Mouse (Mus musculus): ENCODE results near the gene Lenep.

DNA sequence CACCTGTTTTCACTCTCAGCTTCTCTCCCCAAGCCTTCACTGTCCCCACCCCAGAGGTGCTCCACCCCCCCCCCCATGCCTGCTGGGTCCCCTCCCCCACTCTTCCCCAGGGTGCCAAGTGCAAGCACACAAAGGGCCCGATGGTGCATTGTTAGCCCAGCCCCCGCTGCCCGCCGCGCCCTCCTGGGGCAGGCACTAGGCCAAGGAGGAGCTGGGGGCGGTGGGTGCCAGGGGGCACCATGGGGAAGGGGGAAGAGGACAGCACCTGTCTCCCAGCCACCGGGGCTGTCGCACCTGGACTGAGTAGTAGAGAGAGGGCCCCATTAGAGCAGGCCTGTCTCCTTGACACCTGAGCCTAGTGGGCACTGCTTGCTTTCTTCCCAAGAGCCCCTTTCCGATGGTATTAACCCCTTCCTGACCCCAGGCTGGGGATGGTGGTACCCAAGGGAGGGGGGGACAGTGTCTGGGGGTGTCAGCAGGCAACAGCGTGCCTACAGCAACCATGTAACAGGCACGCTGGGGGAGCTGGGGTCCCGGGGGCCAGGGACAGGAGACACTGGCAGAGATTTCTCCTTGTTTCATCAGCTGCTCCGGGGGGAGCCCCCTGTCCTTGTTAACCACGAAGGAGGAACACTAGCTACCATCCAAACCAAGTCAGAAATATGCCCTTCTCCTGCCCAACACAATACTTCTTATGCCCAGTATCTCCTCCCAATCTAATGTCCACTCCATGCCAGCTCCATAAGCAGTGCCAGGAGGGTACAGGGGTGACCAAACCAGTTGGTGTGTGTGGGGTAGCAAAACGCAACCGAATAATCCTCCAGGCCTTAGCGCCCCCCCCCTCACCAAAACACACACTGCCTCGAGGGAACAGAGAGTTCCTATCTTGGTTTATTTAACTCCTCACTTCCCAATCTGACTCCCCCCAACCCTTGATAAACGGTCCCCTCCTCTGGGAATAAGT lies 11.6 kb downstream of the Lenep start:
- no peak for TF ChIP-seq RAD21 (IDR thresholded peaks at IDR 0.05; ENCODE audit: low read depth, low read length)
- peak; percentile 53; the same call in 1 of the 2 replicates for TF ChIP-seq CHD2 (IDR thresholded peaks at IDR 0.05; ENCODE audit: low read length)
- TF ChIP-seq SMC3 (IDR thresholded peaks at IDR 0.05; ENCODE audit: low read depth, low read length), result no peak
- no peak for TF ChIP-seq ZC3H11A (IDR thresholded peaks at IDR 0.05; ENCODE audit: low read depth, low read length)
- TF ChIP-seq POLR2A (IDR thresholded peaks at IDR 0.05; ENCODE audit: low read depth, low read length), result no peak; the same call in 1 of the 2 replicates
- peak; percentile 64; the same call in 1 of the 2 replicates for TF ChIP-seq MAZ (IDR thresholded peaks at IDR 0.05; ENCODE audit: low read depth, low read length)
- TF ChIP-seq CTCF (conservative IDR thresholded peaks at IDR 0.05 in 1 of 2, IDR thresholded peaks at IDR 0.05 in 1 of 2; ENCODE audit: low read depth in 2 of 2, low read length in 2 of 2), result no peak
- TF ChIP-seq MEF2A (IDR thresholded peaks at IDR 0.05; ENCODE audit: borderline replicate concordance, low read depth, low read length), result peak; percentile 7; the same call in 1 of the 2 replicates
- TF ChIP-seq HCFC1 (IDR thresholded peaks at IDR 0.05; ENCODE audit: low read depth, low read length), result no peak
- TF ChIP-seq EP300 (IDR thresholded peaks at IDR 0.05; ENCODE audit: low read length), result no peak
